ENCODE assay signal across 7 mouse cellular contexts in genomic region chr1:180873861-180874484, GRCm38 (mm10). TPM values are rescaled to one million over a fixed set of nuclear protein-coding genes. Genes with fewer than 3 reads are reported as not detected.
DNase-seq lines count a peak whose midpoint lies in the region; ATAC-seq lines count a peak whose summit lies in the region.

No protein-coding gene starts in this region.

- no peak overlapping the region for H3K4me2 ChIP-seq in midbrain, embryonic 11.5 days
- H3K4me2 ChIP-seq in midbrain, embryonic 15.5 days: no peak overlapping the region
- H3K4me2 ChIP-seq in intestine, embryonic 14.5 days (ENCODE audit: low read length): no peak overlapping the region
- H3K4me2 ChIP-seq in stomach, embryonic 14.5 days (replicated peaks; ENCODE audit: low read depth, low read length): no peak overlapping the region

- no peaks in the 10 kb centered on the region for H3K27me3 ChIP-seq in midbrain, embryonic 11.5 days (ENCODE audit: control insufficient read depth, insufficient read depth, low read length)
- H3K27me3 ChIP-seq in midbrain, embryonic 15.5 days (replicated peaks): no peaks in the 10 kb centered on the region
- no peaks in the 10 kb centered on the region for H3K27me3 ChIP-seq in intestine, embryonic 14.5 days (replicated peaks; ENCODE audit: control insufficient read depth, insufficient read depth, low read length)
- H3K27me3 ChIP-seq in stomach, embryonic 14.5 days (ENCODE audit: control insufficient read depth, insufficient read depth, low read length): no peaks in the 10 kb centered on the region

- no peaks in the 10 kb centered on the region for H3K36me3 ChIP-seq in midbrain, embryonic 11.5 days (ENCODE audit: control insufficient read depth, insufficient read depth, low read length)
- no peaks in the 10 kb centered on the region for H3K36me3 ChIP-seq in midbrain, embryonic 15.5 days (replicated peaks)
- no peaks in the 10 kb centered on the region for H3K36me3 ChIP-seq in intestine, embryonic 14.5 days (ENCODE audit: control insufficient read depth, insufficient read depth, low read length)
- H3K36me3 ChIP-seq in stomach, embryonic 14.5 days (ENCODE audit: control insufficient read depth, insufficient read depth, low read length): no peaks in the 10 kb centered on the region

- no peak overlapping the region for H3K27ac ChIP-seq in midbrain, embryonic 11.5 days (ENCODE audit: low read depth, low read length)
- no peak overlapping the region for H3K27ac ChIP-seq in midbrain, embryonic 15.5 days
- H3K27ac ChIP-seq in intestine, embryonic 14.5 days (ENCODE audit: low read depth): no peak overlapping the region
- no peak overlapping the region for H3K27ac ChIP-seq in stomach, embryonic 14.5 days (ENCODE audit: low read length)

- DNase-seq in midbrain, embryonic 11.5 days (ENCODE audit: low spot score, missing footprints): peak; percentile 93
- DNase-seq in R1 (ENCODE audit: low read depth, low spot score): peak; percentile 96
- peak; percentile 25 to 64 for DNase-seq in cerebellum, postnatal 25 days
- peak; percentile 65 for DNase-seq in intestine, embryonic 14.5 days (ENCODE audit: low spot score)
- peak; percentile 50 for DNase-seq in lung, postnatal 25 days (ENCODE audit: low spot score)

- H3K4me1 ChIP-seq in midbrain, embryonic 11.5 days (ENCODE audit: control insufficient read depth, insufficient read depth, low read length): no peaks in the 10 kb centered on the region
- H3K4me1 ChIP-seq in midbrain, embryonic 15.5 days: no peaks in the 10 kb centered on the region
- no peaks in the 10 kb centered on the region for H3K4me1 ChIP-seq in intestine, embryonic 14.5 days (replicated peaks; ENCODE audit: control insufficient read depth, insufficient read depth, low read length)
- no peaks in the 10 kb centered on the region for H3K4me1 ChIP-seq in stomach, embryonic 14.5 days (ENCODE audit: control insufficient read depth, insufficient read depth, low read length)

- H3K4me3 ChIP-seq in midbrain, embryonic 11.5 days (ENCODE audit: low read depth, low read length): no peak overlapping the region
- H3K4me3 ChIP-seq in midbrain, embryonic 15.5 days: no peak overlapping the region
- H3K4me3 ChIP-seq in intestine, embryonic 14.5 days (ENCODE audit: low read depth, low read length): no peak overlapping the region
- no peak overlapping the region for H3K4me3 ChIP-seq in stomach, embryonic 14.5 days (ENCODE audit: low read depth, low read length)

- no peaks in the 10 kb centered on the region for H3K9me3 ChIP-seq in midbrain, embryonic 11.5 days (ENCODE audit: control insufficient read depth, low read length)
- no peaks in the 10 kb centered on the region for H3K9me3 ChIP-seq in midbrain, embryonic 15.5 days
- no peaks in the 10 kb centered on the region for H3K9me3 ChIP-seq in intestine, embryonic 14.5 days (ENCODE audit: control insufficient read depth, low read length)
- H3K9me3 ChIP-seq in stomach, embryonic 14.5 days (ENCODE audit: control insufficient read depth, low read depth, low read length): no peaks in the 10 kb centered on the region

- 18% methylated on average over 9 of the region's 9 CpGs for WGBS in midbrain, embryonic 11.5 days
- 20% methylated on average over 9 of the region's 9 CpGs for WGBS in midbrain, embryonic 15.5 days
- 21% methylated on average over 9 of the region's 9 CpGs for WGBS in intestine, embryonic 14.5 days
- WGBS in stomach, embryonic 14.5 days: 22% methylated on average over 9 of the region's 9 CpGs

- no peak overlapping the region for H3K9ac ChIP-seq in midbrain, embryonic 11.5 days (ENCODE audit: low read length)
- H3K9ac ChIP-seq in midbrain, embryonic 15.5 days: no peak overlapping the region
- no peak overlapping the region for H3K9ac ChIP-seq in intestine, embryonic 14.5 days (ENCODE audit: low read length)
- H3K9ac ChIP-seq in stomach, embryonic 14.5 days (replicated peaks; ENCODE audit: low read depth, low read length): no peak overlapping the region

- peak; percentile 44; the same call in 1 of the 2 replicates for ATAC-seq in midbrain, embryonic 11.5 days (ENCODE audit: low FRiP score)
- ATAC-seq in midbrain, embryonic 15.5 days (replicated peaks): no peak
- ATAC-seq in intestine, embryonic 14.5 days (replicated peaks; ENCODE audit: low FRiP score, low TSS enrichment, low read depth): no peak; the same call in 1 of the 2 replicates
- 0 out of 2 replicates have a peak, but pooled peaks have one; percentile 42 for ATAC-seq in stomach, embryonic 14.5 days (ENCODE audit: insufficient number of reproducible peaks, insufficient read depth, low FRiP score, low read depth)

RNA-seq across cellular contexts. Expression of gene Lefty2, which starts 18.9 kb away (rescaled TPM):
- polyA plus RNA-seq in midbrain, embryonic 11.5 days (2014; fragmentation: Nextera tagmentation; extraction: Ambion mirVana): not detected in 2 replicates
- polyA plus RNA-seq in midbrain, embryonic 15.5 days (2015; fragmentation: Nextera tagmentation; extraction: Ambion mirVana): 2.4 and 2.5 TPM in 2 replicates
- polyA plus RNA-seq in intestine, embryonic 14.5 days (2014; fragmentation: Nextera tagmentation; extraction: Ambion mirVana): 0.18 TPM in 1 of 2 replicates, not detected in the other
- polyA plus RNA-seq in stomach, embryonic 14.5 days (2014; fragmentation: Nextera tagmentation; extraction: Ambion mirVana): 0.14 TPM in 1 of 2 replicates, not detected in the other

RNA-seq across cellular contexts. Expression of gene Sde2, which starts 23.0 kb away (rescaled TPM):
- 34.1 and 35.1 TPM in 2 replicates for polyA plus RNA-seq in midbrain, embryonic 11.5 days (2014; fragmentation: Nextera tagmentation; extraction: Ambion mirVana)
- polyA plus RNA-seq in midbrain, embryonic 15.5 days (2015; fragmentation: Nextera tagmentation; extraction: Ambion mirVana): 29.0 and 30.9 TPM in 2 replicates
- 31.4 and 35.5 TPM in 2 replicates for polyA plus RNA-seq in intestine, embryonic 14.5 days (2014; fragmentation: Nextera tagmentation; extraction: Ambion mirVana)
- 34.7 and 35.2 TPM in 2 replicates for polyA plus RNA-seq in stomach, embryonic 14.5 days (2014; fragmentation: Nextera tagmentation; extraction: Ambion mirVana)

RNA-seq across cellular contexts. Expression of gene Pycr2, which starts 30.1 kb away (rescaled TPM):
- 85.4 and 97.9 TPM in 2 replicates for polyA plus RNA-seq in midbrain, embryonic 11.5 days (2014; fragmentation: Nextera tagmentation; extraction: Ambion mirVana)
- 76.7 and 79.8 TPM in 2 replicates for polyA plus RNA-seq in midbrain, embryonic 15.5 days (2015; fragmentation: Nextera tagmentation; extraction: Ambion mirVana)
- polyA plus RNA-seq in intestine, embryonic 14.5 days (2014; fragmentation: Nextera tagmentation; extraction: Ambion mirVana): 82.1 and 86.5 TPM in 2 replicates
- polyA plus RNA-seq in stomach, embryonic 14.5 days (2014; fragmentation: Nextera tagmentation; extraction: Ambion mirVana): 86.0 and 92.3 TPM in 2 replicates

Comparison
In these comparisons a context has a peak if more than half of its experiments do, and no peak if none do; other contexts are left out.
1. ATAC-seq: peak in midbrain, embryonic 11.5 days (single experiment) and stomach, embryonic 14.5 days (single experiment); none in midbrain, embryonic 15.5 days (single experiment) and intestine, embryonic 14.5 days (single experiment).
2. DNase-seq: peak in every context shown above with its lines; median percentile 96 in R1; 93 in midbrain, embryonic 11.5 days; 65 in intestine, embryonic 14.5 days; 50 in lung, postnatal 25 days; 44 in cerebellum, postnatal 25 days.